Mouse (Mus musculus): Measurements from ENCODE around the gene Cav3.

GRCm38 (mm10) chr6:112517991-112518390 lies 58.7 kb downstream of the Cav3 start:
- TF ChIP-seq CTCF (IDR thresholded peaks at IDR 0.05; ENCODE audit: low read depth, low read length) (no peak), GATA1 (IDR thresholded peaks at IDR 0.05; ENCODE audit: borderline replicate concordance, low read length) (no peak)

Measured in G1E (cell line).